Mouse (Mus musculus) cerebellum, adult 8-10 months (tissue): ENCODE data around the gene Cdyl.

Source experiments
- DNase-seq: peaks from one replicate; pipeline ENCODE4 v3.0.0; 2022

Cdyl gene

GRCm38 (mm10) chr13:35717658-35718057 is 58.0 kb downstream of the Cdyl start:
- DNase-seq, result no peak

GRCm38 (mm10) chr13:35719581-35719980 is 59.9 kb downstream of the Cdyl start:
- no peak for DNase-seq

DNA sequence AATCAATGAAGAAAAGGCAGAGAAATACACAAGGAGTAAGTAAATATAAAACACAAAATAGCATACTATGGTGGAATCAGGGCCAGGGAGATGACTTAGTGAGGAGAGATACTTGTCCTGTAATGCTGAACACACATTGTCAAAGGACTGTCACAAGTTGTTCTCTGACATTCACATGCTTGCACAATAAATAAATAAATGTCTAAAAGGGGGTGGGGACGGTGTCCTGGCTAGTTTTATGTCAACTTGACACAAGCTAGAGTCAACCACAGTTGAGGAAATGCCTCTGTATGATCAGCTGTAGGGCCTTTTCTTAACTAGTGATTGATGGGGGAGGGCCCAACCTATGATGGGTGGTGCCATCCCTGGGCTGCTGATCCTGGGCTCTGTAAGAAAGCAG is 63.4 kb downstream of the Cdyl start:
- DNase-seq, result no peak

GRCm38 (mm10) chr13:35726025-35726424 is 66.4 kb downstream of the Cdyl start:
- DNase-seq, result no peak

GRCm38 (mm10) chr13:35732131-35732530 is 72.5 kb downstream of the Cdyl start:
- DNase-seq, result no peak

GRCm38 (mm10) chr13:35732891-35733596 is 73.4 kb downstream of the Cdyl start:
- DNase-seq, result no peak

- DNase-seq, result no peak
Measured at GRCm38 (mm10) chr13:35737565-35737964, 77.9 kb downstream of the Cdyl start.

- DNase-seq, result no peak
Measured at GRCm38 (mm10) chr13:35738210-35738609, 78.6 kb downstream of the Cdyl start.

- DNase-seq, result no peak
Measured at GRCm38 (mm10) chr13:35739473-35739872, 79.8 kb downstream of the Cdyl start.

DNA sequence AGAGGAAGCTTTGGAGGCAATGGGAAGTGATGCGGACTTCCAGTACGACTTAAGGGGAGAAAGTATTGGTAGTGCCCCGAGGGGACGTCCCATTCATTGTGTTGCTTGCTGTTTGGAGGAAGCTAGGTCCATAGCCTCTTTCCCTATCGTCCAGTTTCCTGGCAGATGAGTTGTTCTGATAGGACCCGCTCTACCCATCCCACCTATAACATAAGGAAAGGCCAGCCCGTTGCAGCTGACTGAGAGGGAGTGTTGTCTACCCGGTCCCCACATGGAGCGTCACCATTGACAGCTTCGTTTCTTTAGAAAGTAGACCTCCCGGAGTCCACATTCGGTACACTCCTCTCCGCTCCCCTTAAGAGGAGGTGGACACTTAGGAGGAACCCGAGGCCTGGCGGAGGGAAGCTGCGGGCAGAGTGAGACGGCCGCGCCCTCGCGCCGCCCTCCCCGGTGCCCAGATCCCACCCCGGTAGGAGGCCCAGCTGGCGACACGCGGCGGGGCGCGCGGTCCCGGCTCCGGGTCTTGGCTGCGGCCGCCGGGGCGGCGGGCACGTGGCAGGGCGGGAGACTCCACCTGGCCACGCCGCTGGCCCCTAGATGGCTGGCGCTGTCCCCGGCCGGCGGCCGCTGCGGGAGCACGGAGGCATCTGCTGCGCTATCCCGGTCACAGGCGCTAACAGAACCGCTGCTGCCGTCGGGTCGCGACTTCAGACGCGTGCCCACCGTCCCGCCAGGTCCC is 80.8 kb downstream of the Cdyl start:
- peak; percentile 70 for DNase-seq

- DNase-seq, result peak; percentile 81
Measured at GRCm38 (mm10) chr13:35741040-35741619, 81.5 kb downstream of the Cdyl start.

GRCm38 (mm10) chr13:35741620-35742421 is 82.2 kb downstream of the Cdyl start:
- DNase-seq, result no peak

GRCm38 (mm10) chr13:35742696-35743095 is 83.1 kb downstream of the Cdyl start:
- DNase-seq, result no peak

- no peak for DNase-seq
Measured at GRCm38 (mm10) chr13:35743196-35743595, 83.6 kb downstream of the Cdyl start.

DNA sequence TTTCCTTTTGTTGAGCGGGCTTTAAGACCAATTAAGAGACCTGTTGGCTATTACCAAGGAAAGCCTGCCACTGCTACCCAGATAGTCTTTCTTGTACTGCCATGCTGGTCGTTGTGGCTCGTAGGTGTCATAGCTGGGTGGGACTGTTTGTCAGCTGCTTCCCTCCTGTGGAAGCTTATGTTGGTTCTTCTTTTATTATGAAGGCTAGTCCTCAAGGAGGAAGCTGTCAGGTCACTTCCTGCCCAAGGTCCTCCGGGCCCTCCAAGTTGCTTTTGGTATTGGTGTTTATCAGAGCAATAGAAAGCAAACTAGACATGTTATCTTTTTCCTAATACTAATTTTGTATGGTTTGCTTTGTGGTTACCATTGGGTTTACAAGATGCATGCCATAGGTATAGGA is 89.6 kb downstream of the Cdyl start:
- DNase-seq, result no peak

GRCm38 (mm10) chr13:35749680-35750079 is 90.0 kb downstream of the Cdyl start:
- DNase-seq, result no peak

GRCm38 (mm10) chr13:35752046-35752445 is 92.4 kb downstream of the Cdyl start:
- peak; percentile 68 for DNase-seq

GRCm38 (mm10) chr13:35755002-35755401 is 95.4 kb downstream of the Cdyl start:
- no peak for DNase-seq

GRCm38 (mm10) chr13:35755655-35756283 is 96.1 kb downstream of the Cdyl start:
- no peak for DNase-seq

DNA sequence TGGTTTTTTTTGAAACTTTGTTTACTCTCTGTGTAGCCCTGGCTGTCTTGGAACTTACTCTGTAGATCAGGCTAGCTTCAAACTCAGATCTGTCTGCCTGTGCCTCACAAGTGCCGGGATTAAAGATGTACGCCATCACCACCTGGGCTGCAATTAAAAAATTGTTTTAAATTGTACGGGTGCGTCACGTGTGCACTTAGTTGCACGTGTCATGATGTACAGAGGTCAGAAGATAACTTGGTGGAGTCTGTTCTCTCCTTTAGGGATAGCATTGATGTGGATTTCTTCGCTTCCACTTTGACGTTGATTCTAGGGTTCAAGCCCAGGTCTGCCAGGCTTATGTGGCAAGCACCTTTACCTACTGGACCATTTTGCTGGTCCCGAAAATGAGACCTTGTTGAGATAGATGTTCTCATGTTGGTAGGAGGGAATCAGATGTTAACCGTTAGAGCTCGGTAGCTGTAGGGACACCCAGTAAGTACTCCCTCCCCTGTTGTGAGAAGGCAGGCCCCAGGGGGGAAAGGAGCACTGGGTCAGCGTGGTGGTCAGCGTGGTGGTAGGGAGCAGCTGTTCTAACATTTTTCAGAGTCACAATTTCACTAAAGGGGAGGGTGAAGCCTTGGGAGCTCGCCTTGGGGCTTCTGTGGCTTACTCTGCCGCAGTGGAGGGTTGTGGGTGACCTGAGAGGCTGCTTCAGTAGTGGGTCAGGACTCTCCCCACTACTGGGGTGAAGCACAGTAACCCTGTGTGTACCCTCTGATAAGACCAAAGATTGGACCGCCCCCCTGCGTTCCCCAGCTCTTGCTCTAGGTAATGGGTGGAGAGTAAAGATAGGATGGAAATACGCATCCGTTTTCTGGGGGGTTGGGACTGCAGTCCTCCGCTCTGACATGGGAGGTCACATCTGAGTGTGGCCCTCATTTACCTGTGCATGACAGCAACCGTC is 97.0 kb downstream of the Cdyl start:
- no peak for DNase-seq

GRCm38 (mm10) chr13:35760372-35760771 is 100.7 kb downstream of the Cdyl start:
- no peak for DNase-seq

GRCm38 (mm10) chr13:35764559-35764958 is 104.9 kb downstream of the Cdyl start:
- DNase-seq, result no peak
